Mouse (Mus musculus) C2C12 (cell line): ENCODE results near the gene Stk32c.

Source experiments
- CTCF ChIP-seq: IDR thresholded peaks from one replicate; pipeline ENCODE4 v1.5.1; 2011; ENCODE audit not compliant: control insufficient read depth, insufficient read depth, insufficient read length
- MAX ChIP-seq: IDR thresholded peaks from one replicate; pipeline ENCODE4 v1.6.1; 2011; ENCODE audit warnings: mild to moderate bottlenecking, control low read depth
- MYOD1 ChIP-seq: IDR thresholded peaks from one replicate; pipeline ENCODE4 v1.6.1; 2011; ENCODE audit warnings: low read depth; ENCODE audit not compliant: control insufficient read depth, insufficient read length
- MYOG ChIP-seq: IDR thresholded peaks from one replicate; pipeline ENCODE4 v1.6.1; 2011; ENCODE audit not compliant: control insufficient read depth, insufficient read length; ENCODE audit errors: extremely low read depth
- USF1 ChIP-seq: IDR thresholded peaks from one replicate; pipeline ENCODE4 v1.6.1; 2011; ENCODE audit warnings: low read depth, mild to moderate bottlenecking, control low read depth, moderate library complexity

- TF ChIP-seq CTCF (no peak), MAX (no peak), MYOD1 (no peak), USF1 (no peak), MYOG (no peak)
These were observed 126.6 kb downstream of the Stk32c start for GRCm38 (mm10) chr7:139086195-139087158.
